Mouse (Mus musculus): ENCODE data around the gene Nipal4. TPM values are rescaled to one million over a fixed set of nuclear protein-coding genes. Genes with fewer than 3 reads are reported as not detected.
A peak's percentile ranks its signal among the peaks of the same experiment; 100 is the strongest.

The Nipal4 gene
- total RNA-seq, 2 experiments from 2014 or later: 0.08 TPM; not detected in 1

- no peak for DNase-seq (ENCODE audit: low spot score)
- intact Hi-C loops (cut with DNase I): loop anchor here (10.0 kb wide), 1 partner anchor 165 kb away; the partner anchor contains the start of gene Thg1l
Observed at GRCm38 (mm10) chr11:46120084-46120483, 46.2 kb downstream of the Nipal4 start.

GRCm38 (mm10) chr11:46119624-46120023 lies 46.7 kb downstream of the Nipal4 start:
- DNase-seq (ENCODE audit: low spot score): no peak

GRCm38 (mm10) chr11:46116510-46116909 lies 49.8 kb downstream of the Nipal4 start:
- intact Hi-C loops (cut with DNase I): no loop called here
- no peak for DNase-seq (ENCODE audit: low spot score)

More at GRCm38 (mm10) chr11:46119624-46120023, 46.7 kb downstream of the Nipal4 start:
- intact Hi-C loops (cut with DNase I): loop anchor here (10.0 kb wide), 1 partner anchor 165 kb away; the partner anchor contains the start of gene Thg1l

GRCm38 (mm10) chr11:46115411-46116173 lies 50.7 kb downstream of the Nipal4 start:
- intact Hi-C loops (cut with DNase I): loop anchor here (2.0 kb wide), 1 partner anchor 53 kb away; no protein-coding TSS in a partner anchor
- no peak for DNase-seq (ENCODE audit: low spot score)

GRCm38 (mm10) chr11:46115011-46115410 lies 51.3 kb downstream of the Nipal4 start:
- intact Hi-C loops (cut with DNase I): loop anchor here (2.0 kb wide), 1 partner anchor 52 kb away; no protein-coding TSS in a partner anchor
- no peak for DNase-seq (ENCODE audit: low spot score)

- intact Hi-C loops (cut with DNase I): loop anchor here (2.0 kb wide), 1 partner anchor 51 kb away; no protein-coding TSS in a partner anchor
- no peak for DNase-seq (ENCODE audit: low spot score)
Observed at GRCm38 (mm10) chr11:46114221-46114620, 52.1 kb downstream of the Nipal4 start.

- DNase-seq (ENCODE audit: low spot score): peak; percentile 23
- intact Hi-C loops (cut with DNase I): no loop called here
Observed at GRCm38 (mm10) chr11:46113211-46113610, 53.1 kb downstream of the Nipal4 start.

- intact Hi-C loops (cut with DNase I): no loop called here
Observed at GRCm38 (mm10) chr11:46110945-46111287, 55.4 kb downstream of the Nipal4 start.

GRCm38 (mm10) chr11:46110156-46110944 lies 56.0 kb downstream of the Nipal4 start:
- DNase-seq (ENCODE audit: low spot score): no peak
- intact Hi-C loops (cut with DNase I): no loop called here

More at GRCm38 (mm10) chr11:46110945-46111287, 55.4 kb downstream of the Nipal4 start:
- no peak for DNase-seq (ENCODE audit: low spot score)

GRCm38 (mm10) chr11:46109206-46109605 lies 57.1 kb downstream of the Nipal4 start:
- DNase-seq (ENCODE audit: low spot score): no peak
- intact Hi-C loops (cut with DNase I): no loop called here

- intact Hi-C loops (cut with DNase I): no loop called here
- no peak for DNase-seq (ENCODE audit: low spot score)
Observed at GRCm38 (mm10) chr11:46107046-46107445, 59.3 kb downstream of the Nipal4 start.

- DNase-seq (ENCODE audit: low spot score): peak; percentile 40
- intact Hi-C loops (cut with DNase I): no loop called here
Observed at GRCm38 (mm10) chr11:46102107-46102506, 64.2 kb downstream of the Nipal4 start.

Small RNAs within 50 kb of the gene (microRNA-seq; reads per million reads assigned to microRNA genes)
- gene Mir7239: not detected
- gene Mir8100: not detected

Other genes starting within 250 kb of the Nipal4 start
- gene Lsm11, start 221.6 kb downstream of the Nipal4 start, total RNA-seq (2021): 1 to 10 TPM; 3.6 to 4.3 TPM
- 1 to 10 TPM; 4.4 to 7.2 TPM for gene Thg1l, start 211.0 kb downstream of the Nipal4 start, total RNA-seq (2021)
- gene Sox30, start 186.2 kb downstream of the Nipal4 start, total RNA-seq (2021): under 1 TPM; 0.18 to 0.25 TPM
- gene Gm12166, start 114.2 kb downstream of the Nipal4 start, total RNA-seq (2021): 1 to 10 TPM; 1.6 to 1.9 TPM
- gene Adam19, start 110.5 kb downstream of the Nipal4 start, total RNA-seq (2021): 10 to 100 TPM; 36.2 to 78.2 TPM
- not detected for gene Fndc9, start 69.0 kb upstream of the Nipal4 start, total RNA-seq (2021)
- gene Cyfip2, start 146.4 kb upstream of the Nipal4 start, total RNA-seq (2021): 10 to 100 TPM; 54.1 to 55.3 TPM
- under 1 TPM; 0.16 to 0.31 TPM for gene Itk, start 223.0 kb upstream of the Nipal4 start, total RNA-seq (2021)
- not detected for gene Fam71b, start 230.1 kb upstream of the Nipal4 start, total RNA-seq (2021)